Mouse (Mus musculus) heart, embryonic 16.5 days (tissue): ENCODE measurements around the gene Gpalpp1. TPM values are rescaled to one million over a fixed set of nuclear protein-coding genes. Genes with fewer than 3 reads are reported as not detected.

Experiments
- ATAC-seq: fragments of 200-750 bp; cut with Nextera tagmentation; replicated peaks from 2 replicates; pipeline ENCODE4 v1.8.0; 2017; ENCODE audit warnings: moderate number of reproducible peaks; ENCODE audit not compliant: insufficient read depth, low FRiP score; ENCODE audit errors: extremely low read depth
- H3K27ac ChIP-seq: fragments of 300-500 bp; sonication (generic); 2 replicates; pipeline ENCODE4 v1.5.1; 2014; ENCODE audit warnings: mild to moderate bottlenecking, low read length, control low read depth, moderate library complexity
- H3K27me3 ChIP-seq: fragments of 300-500 bp; sonication (generic); 2 replicates; pipeline ENCODE4 v1.6.1; 2014; ENCODE audit warnings: low read length, mixed read lengths; ENCODE audit not compliant: control insufficient read depth, insufficient read depth
- H3K36me3 ChIP-seq: fragments of 300-500 bp; sonication (generic); 2 replicates; pipeline ENCODE4 v1.6.1; 2014; ENCODE audit not compliant: control insufficient read depth, insufficient read depth
- H3K4me1 ChIP-seq: fragments of 300-500 bp; sonication (generic); 2 replicates; pipeline ENCODE4 v1.6.1; 2014; ENCODE audit warnings: low read length, mixed read lengths; ENCODE audit not compliant: control insufficient read depth, insufficient read depth
- H3K4me2 ChIP-seq: fragments of 300-500 bp; sonication (generic); 2 replicates; pipeline ENCODE4 v1.6.1; 2014; ENCODE audit warnings: low read depth, mild to moderate bottlenecking, control low read depth, low read length
- H3K4me3 ChIP-seq: fragments of 300-500 bp; sonication (generic); 2 replicates; pipeline ENCODE4 v1.5.1; 2014; ENCODE audit warnings: mild to moderate bottlenecking, control low read depth, low read length
- H3K9ac ChIP-seq: fragments of 300-500 bp; sonication (generic); 2 replicates; pipeline ENCODE4 v1.6.1; 2014; ENCODE audit warnings: low read length, control low read depth
- H3K9me3 ChIP-seq: fragments of 300-500 bp; sonication (generic); replicated peaks from 2 replicates; pipeline ENCODE4 v1.6.1; 2016; ENCODE audit warnings: low read length; ENCODE audit not compliant: control insufficient read depth
- WGBS: fragments of 180-500 bp; shearing (Covaris S2); extraction: QIAGEN DNeasy Blood & Tissue Kit; methylation state at CpG from one replicate; pipeline ENCODE4 v1.1.7; 2014; 5-methylcytosine and 5-hydroxymethylcytosine counted together
- polyA plus RNA-seq: library from polyadenylated mRNA; unstranded; fragments of >200 nt; fragmentation: Nextera tagmentation; extraction: Ambion mirVana; gene quantifications from 2 replicates; pipeline ENCODE4 v1.2.1, GENCODE M21; 2015

Gpalpp1 gene
- polyA plus RNA-seq, 1 experiment from 2014 or later = 9.4 TPM

DNA sequence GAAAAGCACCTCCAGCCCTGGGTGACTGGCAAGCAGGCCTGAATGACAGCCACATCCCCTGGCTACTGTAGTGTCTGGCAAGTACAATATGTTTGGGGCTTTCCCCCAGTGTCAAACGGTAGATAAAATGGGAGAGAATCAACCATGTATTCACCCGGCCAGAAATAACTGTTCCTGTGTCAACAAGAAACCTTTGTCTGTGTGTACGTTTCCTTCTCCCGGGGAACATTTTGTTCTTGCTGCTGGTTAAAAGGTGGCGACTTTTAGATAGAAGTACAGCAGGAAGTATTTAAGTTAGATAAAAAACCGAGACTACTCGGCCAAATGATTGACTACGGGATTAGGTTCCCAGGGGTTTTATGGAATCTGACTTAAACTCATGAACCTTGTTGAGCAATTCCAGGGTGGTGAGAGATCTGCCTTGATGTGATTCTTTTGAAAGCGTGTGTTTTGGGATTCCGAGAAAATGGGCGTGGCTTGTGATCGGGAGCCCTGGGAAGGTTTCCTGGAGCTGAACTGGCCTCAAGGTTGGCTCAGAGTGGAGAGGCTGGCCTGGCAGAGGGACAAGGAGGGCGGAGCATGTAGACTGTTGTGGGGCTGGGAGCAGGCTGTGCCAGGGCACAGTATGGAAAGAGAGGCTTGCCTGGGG, 39.1 kb upstream of the Gpalpp1 start:
- H3K4me1 ChIP-seq = peaks cover 27% of the 10 kb centered on the region
- no peaks in the 10 kb centered on the region for H3K27me3 ChIP-seq
- ATAC-seq = peak; percentile 80
- H3K4me2 ChIP-seq = peak overlapping the region; percentile 60
- 10% methylated on average over 13 of the region's 13 CpGs for WGBS
- peak overlapping the region; percentile 56 for H3K9ac ChIP-seq
- H3K4me3 ChIP-seq = peak overlapping the region; percentile 44
- no peaks in the 10 kb centered on the region for H3K9me3 ChIP-seq
- no peaks in the 10 kb centered on the region for H3K36me3 ChIP-seq
- peak overlapping the region; percentile 76 for H3K27ac ChIP-seq

DNA sequence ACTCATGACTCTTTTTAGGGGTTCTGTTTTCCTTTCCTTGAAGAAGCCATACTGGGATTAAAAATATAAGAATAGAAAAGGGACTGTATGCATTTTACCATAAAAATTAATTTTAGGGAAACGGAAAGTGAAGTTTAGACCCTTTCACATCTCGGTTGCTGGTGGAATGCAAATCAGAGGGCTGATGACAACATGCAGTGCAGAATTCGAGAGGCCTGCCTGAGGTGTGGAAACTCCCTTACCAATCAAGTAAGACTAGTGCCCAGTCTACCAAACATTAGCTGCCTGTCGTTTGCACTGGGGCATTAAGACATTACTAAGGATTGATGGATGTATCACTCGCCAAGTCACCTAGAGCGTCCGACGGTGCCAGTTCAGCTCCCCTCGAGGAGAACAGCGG, 37.7 kb upstream of the Gpalpp1 start:
- Histone ChIP-seq H3K27ac (no peak overlapping the region), H3K4me2 (no peak overlapping the region), H3K4me1 (peaks cover 25% of the 10 kb centered on the region), H3K9ac (no peak overlapping the region), H3K9me3 (no peaks in the 10 kb centered on the region), H3K36me3 (no peaks in the 10 kb centered on the region), H3K27me3 (no peaks in the 10 kb centered on the region), H3K4me3 (no peak overlapping the region)
- no peak for ATAC-seq
- WGBS = 77% methylated on average over 10 of the region's 10 CpGs

DNA sequence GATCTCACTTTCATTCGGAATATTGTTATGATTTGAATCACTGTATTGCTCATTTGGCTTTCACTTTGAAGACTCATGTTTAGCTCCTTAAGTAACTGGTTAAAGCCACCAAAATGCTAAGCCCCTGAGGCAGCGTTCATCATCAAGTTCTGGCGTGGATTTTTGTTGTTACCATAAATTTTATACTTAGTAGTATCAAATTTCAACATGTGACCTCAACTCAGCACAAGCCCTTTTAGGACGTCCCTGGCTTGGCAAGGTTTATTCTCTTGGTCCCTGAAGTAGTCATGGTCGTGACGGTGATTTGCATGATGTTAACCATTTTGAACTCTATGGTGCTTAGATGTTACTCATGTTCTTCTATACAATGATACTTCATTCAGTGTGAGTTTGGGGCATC, 36.5 kb upstream of the Gpalpp1 start:
- H3K27me3 ChIP-seq = no peaks in the 10 kb centered on the region
- H3K27ac ChIP-seq = no peak overlapping the region
- H3K4me3 ChIP-seq = no peak overlapping the region
- no peak overlapping the region for H3K4me2 ChIP-seq
- no peaks in the 10 kb centered on the region for H3K36me3 ChIP-seq
- 77% methylated on average over 6 of the region's 6 CpGs for WGBS
- peaks cover 21% of the 10 kb centered on the region for H3K4me1 ChIP-seq
- H3K9me3 ChIP-seq = no peaks in the 10 kb centered on the region
- ATAC-seq = no peak
- no peak overlapping the region for H3K9ac ChIP-seq

DNA sequence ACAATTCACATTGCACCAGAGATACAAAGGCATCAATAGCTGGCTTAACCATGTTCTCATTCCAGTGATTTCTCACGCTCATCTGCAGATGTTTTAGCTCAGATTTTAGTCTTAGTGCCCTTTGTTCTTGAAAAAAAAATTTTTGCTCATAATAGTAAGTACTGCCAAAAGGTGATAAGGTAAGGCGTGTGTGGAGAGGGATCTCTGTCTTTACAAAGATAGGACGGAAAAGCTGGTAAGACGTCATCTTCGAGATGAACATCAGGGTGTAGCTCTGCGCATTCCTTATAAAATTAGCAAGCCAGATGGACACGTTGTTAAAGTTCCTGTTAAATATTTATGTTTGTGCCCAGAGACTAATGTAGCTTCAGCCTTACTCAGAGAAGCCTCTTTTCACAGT, 35.3 kb upstream of the Gpalpp1 start:
- Histone ChIP-seq H3K9ac (no peak overlapping the region), H3K36me3 (no peaks in the 10 kb centered on the region), H3K4me2 (no peak overlapping the region), H3K4me3 (no peak overlapping the region), H3K9me3 (no peaks in the 10 kb centered on the region), H3K4me1 (peaks cover 18% of the 10 kb centered on the region), H3K27ac (no peak overlapping the region), H3K27me3 (no peaks in the 10 kb centered on the region)
- no peak for ATAC-seq
- 36% methylated on average over 7 of the region's 7 CpGs for WGBS

DNA sequence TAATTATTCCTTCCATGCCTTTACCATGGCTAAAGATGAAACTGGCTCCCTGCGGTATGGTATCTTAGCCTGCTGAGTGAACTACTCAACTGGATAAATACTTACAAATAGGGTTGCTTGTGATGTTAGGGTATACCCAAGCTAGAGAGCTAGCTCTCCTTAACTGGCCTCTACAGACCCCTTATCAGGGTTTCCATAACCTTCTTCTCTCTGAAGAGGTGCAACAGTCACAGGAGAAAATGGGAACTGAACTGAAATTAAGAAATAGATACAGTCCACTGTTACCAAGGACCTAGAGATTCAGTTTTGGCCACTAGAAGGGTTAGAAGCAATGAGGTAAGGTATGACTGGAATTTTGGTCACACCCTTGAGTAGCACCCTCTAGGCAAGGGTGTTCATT, 34.7 kb upstream of the Gpalpp1 start:
- Histone ChIP-seq H3K4me2 (no peak overlapping the region), H3K4me3 (no peak overlapping the region), H3K4me1 (peaks cover 14% of the 10 kb centered on the region), H3K9ac (no peak overlapping the region), H3K9me3 (no peaks in the 10 kb centered on the region), H3K27me3 (no peaks in the 10 kb centered on the region), H3K36me3 (no peaks in the 10 kb centered on the region), H3K27ac (no peak overlapping the region)
- 75% methylated on average over 1 of the region's 1 CpGs for WGBS
- ATAC-seq = no peak

DNA sequence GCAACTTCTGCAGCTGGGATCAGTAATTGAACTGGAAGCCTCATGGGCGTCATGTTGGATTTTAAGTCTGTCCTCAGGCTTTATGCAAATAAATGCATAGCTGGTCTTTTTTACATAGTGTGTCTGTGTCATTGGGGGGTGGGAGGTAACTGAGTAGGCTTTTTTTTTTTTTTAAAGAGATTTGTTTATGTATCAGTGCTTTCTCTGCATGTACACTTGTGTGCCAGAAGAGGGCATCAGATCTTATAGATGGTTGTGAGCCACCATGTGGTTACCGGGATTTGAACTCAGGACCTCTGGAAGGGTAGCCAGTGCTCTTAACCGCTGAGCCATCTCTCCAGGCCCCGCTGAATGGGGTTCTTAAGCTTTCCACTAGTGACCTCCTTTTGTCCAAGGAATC, 24.4 kb upstream of the Gpalpp1 start:
- Histone ChIP-seq H3K27me3 (no peaks in the 10 kb centered on the region), H3K36me3 (peaks cover 44% of the 10 kb centered on the region), H3K4me3 (no peak overlapping the region), H3K9me3 (no peaks in the 10 kb centered on the region), H3K4me2 (no peak overlapping the region), H3K27ac (no peak overlapping the region), H3K4me1 (no peaks in the 10 kb centered on the region), H3K9ac (no peak overlapping the region)
- 93% methylated on average over 4 of the region's 4 CpGs for WGBS
- no peak for ATAC-seq

DNA sequence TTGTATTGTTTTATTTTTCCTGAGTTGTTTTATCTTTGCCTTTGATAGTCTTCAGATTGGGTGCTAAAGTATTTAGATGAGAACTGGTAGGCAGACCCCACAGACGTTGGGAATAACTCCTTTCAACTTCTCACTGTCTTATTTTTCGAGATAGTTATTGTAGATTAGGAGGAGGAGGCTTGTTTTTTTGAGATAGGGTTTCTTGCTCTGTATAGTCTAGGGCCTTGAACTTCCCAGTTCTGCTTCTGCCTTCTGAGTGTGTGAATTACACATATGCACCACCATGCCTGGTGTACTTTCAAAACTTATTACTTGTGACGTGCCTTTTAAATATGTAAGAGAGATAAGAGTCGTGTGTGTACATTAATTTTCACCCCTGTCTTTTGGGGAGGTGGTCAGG, 17.6 kb upstream of the Gpalpp1 start:
- H3K4me3 ChIP-seq = no peak overlapping the region
- H3K27ac ChIP-seq = no peak overlapping the region
- H3K4me1 ChIP-seq = no peaks in the 10 kb centered on the region; the same call in 1 of the 2 replicates
- no peak overlapping the region for H3K9ac ChIP-seq
- WGBS = 71% methylated on average over 4 of the region's 4 CpGs
- no peaks in the 10 kb centered on the region for H3K9me3 ChIP-seq
- no peaks in the 10 kb centered on the region for H3K27me3 ChIP-seq
- H3K4me2 ChIP-seq = no peak overlapping the region
- peaks cover 57% of the 10 kb centered on the region for H3K36me3 ChIP-seq
- ATAC-seq = no peak

DNA sequence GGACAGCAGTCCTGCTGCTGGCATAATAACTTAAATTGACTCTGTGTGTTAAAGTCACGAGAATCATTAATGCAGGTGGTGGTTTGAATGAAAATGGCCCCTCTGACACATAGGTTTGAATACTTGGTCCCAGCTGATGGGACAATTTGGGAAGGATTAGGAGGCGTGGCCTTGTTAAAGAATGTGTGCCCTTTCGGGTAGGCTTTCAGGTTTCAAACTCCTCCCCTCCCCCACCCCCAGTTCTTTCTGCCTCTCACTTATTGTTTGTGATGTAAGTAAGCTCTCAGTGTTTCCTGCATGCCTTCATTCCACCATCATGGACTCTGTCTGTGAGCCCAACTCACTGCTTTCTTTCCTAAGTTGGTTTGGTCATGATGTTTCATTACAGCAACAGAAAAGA, 16.8 kb upstream of the Gpalpp1 start:
- H3K27me3 ChIP-seq = no peaks in the 10 kb centered on the region
- H3K27ac ChIP-seq = no peak overlapping the region
- WGBS = 88% methylated on average over 3 of the region's 3 CpGs
- H3K4me2 ChIP-seq = no peak overlapping the region
- H3K9me3 ChIP-seq = no peaks in the 10 kb centered on the region
- no peak overlapping the region for H3K4me3 ChIP-seq
- ATAC-seq = no peak
- H3K9ac ChIP-seq = no peak overlapping the region
- peaks cover 7% of the 10 kb centered on the region for H3K4me1 ChIP-seq
- peaks cover 53% of the 10 kb centered on the region for H3K36me3 ChIP-seq

DNA sequence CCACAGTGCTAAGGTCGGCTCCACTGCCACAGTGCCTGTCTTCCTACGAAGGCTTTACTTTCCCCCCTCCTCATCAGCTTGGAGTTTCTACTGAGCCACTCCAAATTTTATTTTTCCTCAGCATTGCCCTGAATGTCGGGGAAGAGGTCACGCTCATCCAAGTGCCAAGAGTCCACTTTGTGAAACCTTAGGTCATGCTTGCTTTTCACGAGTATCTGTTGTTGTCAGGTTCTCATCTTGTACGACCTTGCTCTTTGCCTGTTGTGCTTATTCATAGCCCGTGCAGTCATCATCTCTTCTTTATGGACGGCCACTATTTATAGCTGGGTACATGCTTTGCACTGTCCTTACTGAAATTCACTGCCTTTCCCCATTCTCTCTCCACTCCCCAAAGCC, 12.1 kb upstream of the Gpalpp1 start:
- no peak for ATAC-seq
- Histone ChIP-seq H3K36me3 (peaks cover 45% of the 10 kb centered on the region), H3K9ac (no peak overlapping the region), H3K4me2 (no peak overlapping the region), H3K4me3 (no peak overlapping the region), H3K9me3 (no peaks in the 10 kb centered on the region), H3K27ac (peak overlapping the region; percentile 45), H3K4me1 (peaks cover 11% of the 10 kb centered on the region), H3K27me3 (no peaks in the 10 kb centered on the region)
- 56% methylated on average over 8 of the region's 8 CpGs for WGBS
